Mouse (Mus musculus): ENCODE measurements around the gene Ncam1. TPM values are rescaled to one million over a fixed set of nuclear protein-coding genes. Genes with fewer than 3 reads are reported as not detected.

Gene Ncam1
- total and polyA plus RNA-seq, 3 experiments = 0.08 TPM; not detected in 2

DNA sequence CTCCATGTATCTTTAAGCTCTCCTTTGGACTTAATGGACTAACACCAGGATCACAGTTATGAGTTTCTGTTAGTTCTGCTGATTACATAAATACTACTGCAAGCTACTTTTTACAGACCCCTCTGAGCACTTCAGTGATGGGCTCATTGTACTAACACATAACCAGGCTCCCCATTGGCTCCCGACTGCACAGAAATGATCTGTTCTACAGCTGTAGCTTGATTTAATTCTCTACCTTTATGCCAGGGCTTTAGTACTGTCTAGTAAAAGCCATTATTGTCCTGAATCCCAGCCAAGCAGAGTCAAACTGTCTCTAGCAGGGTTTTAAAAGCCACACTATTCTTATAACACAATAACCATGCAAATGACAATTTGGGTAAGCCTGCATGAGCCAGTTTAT, 60.2 kb downstream of the Ncam1 start:
- in situ Hi-C loops (cut with MboI; ENCODE audit: low pct_ligation_motif_present, low pct_unique_long_range_greater_than_20kb, low sequenced_read_pairs) = no loop called here
- dilution Hi-C loops (cut with MboI; ENCODE audit: extremely low pct_ligation_motif_present, extremely low pct_unique_long_range_greater_than_20kb, low sequenced_read_pairs) = no loop called here
- TF ChIP-seq NELFE (IDR thresholded peaks at IDR 0.05; ENCODE audit: low read depth, low read length) (no peak), MXI1 (IDR thresholded peaks at IDR 0.05; ENCODE audit: low read depth, low read length) (no peak), CTCF (conservative IDR thresholded peaks at IDR 0.05 in 1 of 2, IDR thresholded peaks at IDR 0.05 in 1 of 2; ENCODE audit: low read depth in 2 of 2, low read length in 2 of 2) (no peak), TBP (conservative IDR thresholded peaks at IDR 0.05; ENCODE audit: low read depth, low read length) (no peak), RCOR1 (conservative IDR thresholded peaks at IDR 0.05; ENCODE audit: low read depth, low read length) (no peak), SIN3A (IDR thresholded peaks at IDR 0.05; ENCODE audit: low read length) (no peak)

DNA sequence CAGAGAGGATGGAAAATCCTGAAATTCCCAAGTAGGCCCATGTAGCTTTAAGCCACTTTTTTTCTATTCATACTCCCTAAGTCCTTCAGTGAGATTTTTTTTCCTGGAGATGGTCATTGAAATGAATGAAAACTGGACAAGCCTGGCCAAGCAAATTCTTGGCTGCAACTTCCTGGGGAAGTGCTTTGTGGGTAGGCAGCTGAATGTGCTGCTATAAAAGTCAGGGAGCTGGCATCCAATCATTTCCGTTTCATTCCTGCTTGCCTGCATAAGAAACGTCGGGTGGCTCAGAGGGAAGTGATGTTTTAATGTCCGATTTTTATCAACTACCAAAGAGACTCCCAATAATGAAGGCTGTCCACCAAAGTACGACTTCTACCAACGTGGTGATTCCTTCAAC, 61.6 kb downstream of the Ncam1 start:
- no peak for TF ChIP-seq USF2 (conservative IDR thresholded peaks at IDR 0.05; ENCODE audit: low read depth, low read length)
- no peak for TF ChIP-seq MEF2A (IDR thresholded peaks at IDR 0.05; ENCODE audit: borderline replicate concordance, low read depth, low read length)
- TF ChIP-seq MAZ (IDR thresholded peaks at IDR 0.05; ENCODE audit: low read depth, low read length) = no peak
- no peak for TF ChIP-seq SMC3 (IDR thresholded peaks at IDR 0.05; ENCODE audit: low read depth, low read length)
- no peak for TF ChIP-seq NELFE (IDR thresholded peaks at IDR 0.05; ENCODE audit: low read depth, low read length)
- no peak for TF ChIP-seq IRF4 (IDR thresholded peaks at IDR 0.05; ENCODE audit: low read depth, low read length)
- TF ChIP-seq POLR2A (IDR thresholded peaks at IDR 0.05; ENCODE audit: low read depth, low read length) = no peak
- TF ChIP-seq ZMIZ1 (IDR thresholded peaks at IDR 0.05; ENCODE audit: low read depth, low read length) = no peak
- TF ChIP-seq MXI1 (IDR thresholded peaks at IDR 0.05; ENCODE audit: low read depth, low read length) = no peak
- Histone ChIP-seq H3K79me2 (replicated peaks; ENCODE audit: control insufficient read depth, extremely low read depth, insufficient read depth, poor library complexity, severe bottlenecking) (no peaks in the 10 kb centered on the region), H3K36me3 (replicated peaks in 1 of 2; ENCODE audit: control insufficient read depth in 1 of 2, insufficient read depth in 1 of 2, low read length in 1 of 2) (no peaks in the 10 kb centered on the region), H3K9ac (ENCODE audit: insufficient read depth, low read depth) (no peak overlapping the region), H3K9me3 (replicated peaks; ENCODE audit: low read length) (no peaks in the 10 kb centered on the region), H3K4me2 (ENCODE audit: insufficient read depth, low read depth, poor library complexity, severe bottlenecking) (no peak overlapping the region), H3K27ac (ENCODE audit: insufficient read depth, low read depth) (no peak overlapping the region), H3K27me3 (replicated peaks) (no peaks in the 10 kb centered on the region), H3K4me3 (replicated peaks in 1 of 3; ENCODE audit: low read depth in 2 of 3, low read length in 2 of 3, poor library complexity in 1 of 3) (no peak overlapping the region), H3K4me1 (ENCODE audit: control insufficient read depth in 1 of 2, insufficient read depth in 2 of 2) (peaks cover 0 to 6% of the 10 kb centered on the region in 2 experiments; a peak in 1 of 4 replicates)
- dilution Hi-C loops (cut with MboI; ENCODE audit: extremely low pct_ligation_motif_present, extremely low pct_unique_long_range_greater_than_20kb, low sequenced_read_pairs) = no loop called here
- in situ Hi-C loops (cut with MboI; ENCODE audit: low pct_ligation_motif_present, low pct_unique_long_range_greater_than_20kb, low sequenced_read_pairs) = no loop called here
- DNase-seq (ENCODE audit: extremely low read depth) = no peak

More for the DNA sequence above, 60.2 kb downstream of the Ncam1 start:
- H3K27me3 ChIP-seq (replicated peaks) = no peaks in the 10 kb centered on the region
- H3K9ac ChIP-seq (ENCODE audit: insufficient read depth, low read depth) = no peak overlapping the region
- no peaks in the 10 kb centered on the region for H3K36me3 ChIP-seq (replicated peaks in 1 of 2; ENCODE audit: control insufficient read depth in 1 of 2, insufficient read depth in 1 of 2, low read length in 1 of 2)
- no peak overlapping the region for H3K4me3 ChIP-seq (replicated peaks in 1 of 3; ENCODE audit: low read depth in 2 of 3, low read length in 2 of 3, poor library complexity in 1 of 3)
- no peaks in the 10 kb centered on the region for H3K9me3 ChIP-seq (replicated peaks; ENCODE audit: low read length)
- H3K4me1 ChIP-seq (ENCODE audit: control insufficient read depth in 1 of 2, insufficient read depth in 2 of 2) = no peaks in the 10 kb centered on the region
- no peaks in the 10 kb centered on the region for H3K79me2 ChIP-seq (replicated peaks; ENCODE audit: control insufficient read depth, extremely low read depth, insufficient read depth, poor library complexity, severe bottlenecking)
- H3K4me2 ChIP-seq (ENCODE audit: insufficient read depth, low read depth, poor library complexity, severe bottlenecking) = no peak overlapping the region
- no peak for DNase-seq (ENCODE audit: extremely low read depth)
- H3K27ac ChIP-seq (ENCODE audit: insufficient read depth, low read depth) = no peak overlapping the region

DNA sequence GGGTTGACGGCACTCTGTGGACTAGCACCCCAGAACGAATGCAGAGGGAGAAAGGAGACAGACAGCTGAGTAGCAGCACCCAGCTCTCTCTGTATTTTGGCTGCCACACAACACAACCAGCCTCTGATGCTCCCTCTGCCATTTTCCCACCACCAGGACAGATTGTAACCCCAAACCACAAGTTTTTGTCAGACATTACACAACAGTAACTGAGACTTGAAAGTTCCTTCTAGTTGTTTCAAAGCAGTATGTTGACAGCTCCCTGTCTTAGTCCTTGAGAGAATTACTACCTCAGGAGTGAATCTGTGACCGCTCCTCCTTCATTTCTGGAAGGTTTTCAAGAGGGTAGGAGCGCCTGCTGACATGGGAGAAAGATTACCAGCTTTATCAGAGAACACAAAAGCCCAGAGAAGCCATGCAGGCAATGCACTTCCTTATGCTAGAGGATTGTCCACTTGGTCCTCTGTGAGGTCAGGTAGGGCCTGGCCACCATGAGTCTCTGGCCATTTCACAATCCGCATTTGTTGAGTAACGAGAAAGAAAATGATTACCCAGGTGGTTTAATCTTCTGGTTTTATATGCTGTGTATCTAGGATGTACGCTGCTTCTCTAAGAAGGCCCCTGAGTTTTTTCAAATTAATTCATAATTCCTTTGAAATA, 64.2 kb downstream of the Ncam1 start:
- in situ Hi-C loops (cut with MboI; ENCODE audit: low pct_ligation_motif_present, low pct_unique_long_range_greater_than_20kb, low sequenced_read_pairs) = no loop called here

More for the DNA sequence above, 64.2 kb downstream of the Ncam1 start:
- Histone ChIP-seq H3K9me3 (replicated peaks; ENCODE audit: low read length) (no peaks in the 10 kb centered on the region), H3K27ac (ENCODE audit: insufficient read depth, low read depth) (no peak overlapping the region), H3K9ac (ENCODE audit: insufficient read depth, low read depth) (no peak overlapping the region), H3K4me1 (ENCODE audit: control insufficient read depth in 1 of 2, insufficient read depth in 2 of 2) (peaks cover 0 to 12% of the 10 kb centered on the region in 2 experiments; a peak in 2 of 4 replicates), H3K36me3 (replicated peaks in 1 of 2; ENCODE audit: control insufficient read depth in 1 of 2, insufficient read depth in 1 of 2, low read length in 1 of 2) (no peaks in the 10 kb centered on the region), H3K4me2 (ENCODE audit: insufficient read depth, low read depth, poor library complexity, severe bottlenecking) (no peak overlapping the region), H3K4me3 (replicated peaks in 1 of 3; ENCODE audit: low read depth in 2 of 3, low read length in 2 of 3, poor library complexity in 1 of 3) (no peak overlapping the region), H3K27me3 (replicated peaks) (no peaks in the 10 kb centered on the region), H3K79me2 (replicated peaks; ENCODE audit: control insufficient read depth, extremely low read depth, insufficient read depth, poor library complexity, severe bottlenecking) (no peaks in the 10 kb centered on the region)
- DNase-seq (ENCODE audit: extremely low read depth) = no peak
- TF ChIP-seq TBP (conservative IDR thresholded peaks at IDR 0.05; ENCODE audit: low read depth, low read length) = no peak
- TF ChIP-seq GABPA (IDR thresholded peaks at IDR 0.05; ENCODE audit: insufficient replicate concordance, low read depth, low read length) = no peak
- TF ChIP-seq ZNF384 (IDR thresholded peaks at IDR 0.05; ENCODE audit: low read depth, low read length) = no peak
- no peak for TF ChIP-seq MAZ (IDR thresholded peaks at IDR 0.05; ENCODE audit: low read depth, low read length)
- TF ChIP-seq JUND (conservative IDR thresholded peaks at IDR 0.05; ENCODE audit: low read depth, low read length) = no peak
- no peak for TF ChIP-seq CHD1 (IDR thresholded peaks at IDR 0.05; ENCODE audit: low read depth, low read length)
- TF ChIP-seq PAX5 (IDR thresholded peaks at IDR 0.05; ENCODE audit: low read length) = no peak
- no peak for TF ChIP-seq KAT2A (IDR thresholded peaks at IDR 0.05; ENCODE audit: insufficient replicate concordance, low read length)
- TF ChIP-seq CTCF (conservative IDR thresholded peaks at IDR 0.05 in 1 of 2, IDR thresholded peaks at IDR 0.05 in 1 of 2; ENCODE audit: low read depth in 2 of 2, low read length in 2 of 2) = no peak
- no peak for TF ChIP-seq RAD21 (IDR thresholded peaks at IDR 0.05; ENCODE audit: low read depth, low read length)
- TF ChIP-seq CHD2 (IDR thresholded peaks at IDR 0.05; ENCODE audit: low read length) = no peak
- TF ChIP-seq HCFC1 (IDR thresholded peaks at IDR 0.05; ENCODE audit: low read depth, low read length) = no peak
- no peak for TF ChIP-seq POLR2AphosphoS2 (IDR thresholded peaks at IDR 0.05; ENCODE audit: low read depth, low read length)
- TF ChIP-seq NRF1 (IDR thresholded peaks at IDR 0.05; ENCODE audit: low read depth, low read length) = no peak
- dilution Hi-C loops (cut with MboI; ENCODE audit: extremely low pct_ligation_motif_present, extremely low pct_unique_long_range_greater_than_20kb, low sequenced_read_pairs) = no loop called here
